Mouse (Mus musculus) stomach, embryonic 15.5 days (tissue): ENCODE data around the gene Znfx1. TPM values are rescaled to one million over a fixed set of nuclear protein-coding genes. Genes with fewer than 3 reads are reported as not detected.

Experiments
- ATAC-seq: fragments of 200-750 bp; cut with Nextera tagmentation; 2 replicates; pipeline ENCODE4 v1.8.0; 2017; ENCODE audit warnings: low read depth, moderate number of reproducible peaks, moderate TSS enrichment; ENCODE audit not compliant: insufficient read depth, low FRiP score
- H3K27ac ChIP-seq: fragments of 300-500 bp; sonication (generic); 2 replicates; pipeline ENCODE4 v1.5.1; 2015; ENCODE audit warnings: mild to moderate bottlenecking, inconsistent platforms
- H3K27me3 ChIP-seq: fragments of 300-500 bp; sonication (generic); replicated peaks from 2 replicates; pipeline ENCODE4 v1.6.1; 2015; ENCODE audit warnings: inconsistent platforms
- H3K36me3 ChIP-seq: fragments of 300-500 bp; sonication (generic); 2 replicates; pipeline ENCODE4 v1.6.1; 2015; ENCODE audit warnings: inconsistent platforms
- H3K4me1 ChIP-seq: fragments of 300-500 bp; sonication (generic); 2 replicates; pipeline ENCODE4 v1.6.1; 2015; ENCODE audit warnings: inconsistent platforms
- H3K4me2 ChIP-seq: fragments of 300-500 bp; sonication (generic); 2 replicates; pipeline ENCODE4 v1.6.1; 2015; ENCODE audit warnings: mild to moderate bottlenecking, inconsistent platforms
- H3K4me3 ChIP-seq: fragments of 300-500 bp; sonication (generic); replicated peaks from 2 replicates; pipeline ENCODE4 v1.5.1; 2015; ENCODE audit warnings: inconsistent platforms
- H3K9ac ChIP-seq: fragments of 300-500 bp; sonication (generic); 2 replicates; pipeline ENCODE4 v1.6.1; 2015; ENCODE audit warnings: inconsistent platforms
- H3K9me3 ChIP-seq: fragments of 300-500 bp; sonication (generic); 2 replicates; pipeline ENCODE4 v1.6.1; 2016; ENCODE audit warnings: inconsistent platforms
- WGBS: fragments of 180-500 bp; shearing (Covaris S2); methylation state at CpG from one replicate; pipeline ENCODE4 v1.1.7; 2015; 5-methylcytosine and 5-hydroxymethylcytosine counted together
- polyA plus RNA-seq: library from polyadenylated mRNA; unstranded; fragments of >200 nt; fragmentation: Nextera tagmentation; extraction: Ambion mirVana; gene quantifications from 2 replicates; pipeline ENCODE4 v1.2.1, GENCODE M21; 2015

Znfx1 gene
- polyA plus RNA-seq, 1 experiment from 2014 or later = 7.9 TPM

DNA sequence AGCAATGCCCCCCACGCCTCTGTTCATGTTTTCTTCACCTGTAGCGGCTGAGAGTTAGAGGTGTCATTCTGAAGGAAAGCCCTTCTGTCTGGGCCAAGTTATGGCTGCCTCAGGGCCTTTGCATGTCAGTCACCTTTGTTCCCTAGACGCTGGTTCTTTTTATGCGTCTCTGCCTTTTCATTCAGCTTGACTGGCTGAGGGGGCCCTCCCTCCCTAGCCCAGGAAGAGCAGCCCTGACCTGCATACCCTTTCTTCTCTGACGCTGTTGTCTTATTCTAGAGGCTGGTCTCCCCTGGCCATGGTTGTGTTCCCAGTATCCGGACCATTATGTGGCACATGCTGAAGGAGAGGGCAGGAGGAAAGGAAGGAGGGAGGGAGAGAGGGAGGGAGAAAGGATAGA, 18.3 kb upstream of the Znfx1 start:
- no peak overlapping the region for H3K27ac ChIP-seq
- WGBS = 60% methylated on average over 6 of the region's 6 CpGs
- no peaks in the 10 kb centered on the region for H3K27me3 ChIP-seq
- peaks cover 16% of the 10 kb centered on the region; the same call in 1 of the 2 replicates for H3K4me1 ChIP-seq
- no peak overlapping the region for H3K4me3 ChIP-seq
- H3K9me3 ChIP-seq = no peaks in the 10 kb centered on the region
- H3K36me3 ChIP-seq = no peaks in the 10 kb centered on the region
- H3K9ac ChIP-seq = no peak overlapping the region
- no peak for ATAC-seq
- no peak overlapping the region for H3K4me2 ChIP-seq

DNA sequence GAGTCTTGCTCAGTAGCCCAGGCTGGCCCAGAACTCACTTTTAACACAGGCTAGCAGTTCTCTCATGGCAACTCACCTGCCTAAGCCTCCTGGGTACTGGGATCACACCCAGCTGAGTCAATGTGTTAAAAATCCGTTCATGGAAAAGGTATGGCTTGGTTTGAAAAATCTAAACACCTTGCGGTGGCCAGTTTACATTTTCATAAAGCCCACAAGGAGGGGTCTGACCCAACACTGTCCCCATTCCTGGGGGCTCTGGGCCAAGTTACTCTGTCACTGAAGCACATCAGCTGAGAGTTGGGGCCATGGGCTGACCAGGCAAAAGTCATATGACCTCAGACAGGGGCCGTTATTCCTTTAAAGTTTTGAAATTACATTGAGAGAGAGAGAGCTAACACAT, 17.6 kb upstream of the Znfx1 start:
- Histone ChIP-seq H3K9me3 (no peaks in the 10 kb centered on the region), H3K27me3 (no peaks in the 10 kb centered on the region), H3K4me1 (peaks cover 16% of the 10 kb centered on the region; the same call in 1 of the 2 replicates), H3K36me3 (no peaks in the 10 kb centered on the region), H3K4me3 (no peak overlapping the region), H3K4me2 (no peak overlapping the region), H3K27ac (no peak overlapping the region), H3K9ac (no peak overlapping the region)
- no peak for ATAC-seq
- WGBS = 60% methylated on average over 3 of the region's 3 CpGs

DNA sequence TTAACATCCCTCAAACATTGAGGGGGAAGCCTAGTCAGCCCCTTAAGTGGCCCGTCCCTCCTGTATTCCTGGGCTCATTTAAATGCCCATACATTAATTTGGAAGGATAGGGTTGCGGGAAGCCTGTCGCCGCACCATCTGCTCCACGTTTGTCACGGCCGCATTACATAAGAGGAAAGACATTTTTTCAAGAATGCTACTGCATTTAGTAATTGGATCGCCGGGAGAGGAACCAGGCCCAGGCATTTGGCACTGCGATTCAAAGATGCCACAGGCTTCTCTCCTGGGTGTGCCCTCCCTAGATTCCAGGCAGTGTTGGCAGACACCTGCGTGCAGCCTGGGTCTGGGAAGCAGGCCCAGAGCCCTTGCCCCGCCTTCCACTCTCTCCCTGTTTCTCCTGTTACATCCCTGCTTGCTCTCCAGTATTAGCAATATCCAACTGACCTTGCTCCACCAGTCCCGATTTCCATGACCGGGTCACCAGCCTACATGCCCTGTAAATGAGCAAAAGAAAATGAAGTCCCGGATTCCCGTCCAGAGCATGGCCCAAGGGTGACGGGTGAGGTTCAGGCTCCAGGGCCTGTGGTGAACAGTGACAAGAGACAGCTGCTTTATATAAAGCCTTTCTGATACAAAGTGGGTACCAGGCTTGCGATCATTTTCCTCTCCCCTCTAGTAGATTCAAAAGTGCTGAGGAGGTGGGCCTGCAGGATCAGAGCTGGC, 16.9 kb upstream of the Znfx1 start:
- H3K36me3 ChIP-seq = no peaks in the 10 kb centered on the region
- no peak for ATAC-seq
- H3K9me3 ChIP-seq = no peaks in the 10 kb centered on the region
- H3K4me1 ChIP-seq = peaks cover 16% of the 10 kb centered on the region; the same call in 1 of the 2 replicates
- 41% methylated on average over 18 of the region's 18 CpGs for WGBS
- H3K27ac ChIP-seq = no peak overlapping the region
- no peak overlapping the region for H3K4me3 ChIP-seq
- no peaks in the 10 kb centered on the region for H3K27me3 ChIP-seq
- H3K4me2 ChIP-seq = no peak overlapping the region
- H3K9ac ChIP-seq = no peak overlapping the region

DNA sequence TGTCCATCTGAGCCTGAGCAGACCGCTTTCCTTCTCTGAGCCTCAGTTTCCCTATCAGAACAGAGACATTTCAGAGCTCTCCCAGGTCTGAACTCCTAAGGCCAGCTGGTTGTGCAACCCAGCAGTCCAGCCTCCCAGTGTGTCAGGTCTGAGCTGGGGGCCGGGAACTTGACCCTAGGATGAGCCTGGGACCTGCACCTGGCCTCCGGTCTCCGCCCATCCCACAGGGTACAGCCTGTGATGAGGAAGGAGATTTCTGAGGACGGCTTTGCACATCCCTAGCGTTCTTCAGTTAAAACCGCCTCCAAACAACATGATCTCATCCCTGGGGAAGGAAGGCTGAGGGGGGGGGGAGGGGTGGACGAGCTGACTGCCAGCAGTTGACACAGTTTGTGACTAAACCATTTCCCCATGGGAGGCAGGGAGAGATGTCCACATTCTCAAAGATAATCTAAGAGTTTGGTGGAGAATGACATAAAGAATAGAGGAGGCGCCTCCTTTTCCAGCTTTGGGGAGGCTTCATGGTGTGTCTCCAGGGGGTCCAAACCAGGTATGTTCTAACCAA, 16.2 kb upstream of the Znfx1 start:
- Histone ChIP-seq H3K4me2 (0 out of 2 replicates have a peak overlapping the region, but pooled peaks have one; percentile 8), H3K4me3 (no peak overlapping the region), H3K27ac (no peak overlapping the region), H3K27me3 (no peaks in the 10 kb centered on the region), H3K9me3 (no peaks in the 10 kb centered on the region), H3K36me3 (no peaks in the 10 kb centered on the region), H3K4me1 (peaks cover 16% of the 10 kb centered on the region; the same call in 1 of the 2 replicates), H3K9ac (no peak overlapping the region)
- WGBS = 44% methylated on average over 9 of the region's 9 CpGs
- ATAC-seq = 0 out of 2 replicates have a peak, but pooled peaks have one; percentile 23

DNA sequence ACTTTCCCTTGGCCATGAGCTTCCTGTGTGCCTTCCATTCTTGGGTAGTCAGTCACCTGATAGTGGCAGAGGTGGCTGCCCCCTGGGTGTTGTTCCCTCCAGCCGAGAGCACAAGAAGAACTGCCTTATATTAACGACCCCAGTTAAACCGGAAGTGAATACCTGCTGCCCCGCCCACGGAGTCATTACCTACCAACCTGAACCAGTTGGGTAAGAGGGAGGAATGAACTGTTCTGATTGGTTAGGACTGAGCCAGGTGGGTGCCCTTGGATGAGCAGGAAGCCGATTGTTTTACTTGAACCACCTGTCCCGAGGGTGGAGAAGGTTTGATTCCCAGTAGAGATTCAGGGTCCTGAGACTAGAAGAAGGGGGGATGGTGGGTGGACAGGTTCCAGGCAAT, 15.7 kb upstream of the Znfx1 start:
- WGBS = 29% methylated on average over 7 of the region's 7 CpGs
- Histone ChIP-seq H3K4me2 (no peak overlapping the region), H3K4me1 (peaks cover 16% of the 10 kb centered on the region; the same call in 1 of the 2 replicates), H3K27ac (no peak overlapping the region), H3K4me3 (no peak overlapping the region), H3K9me3 (no peaks in the 10 kb centered on the region), H3K9ac (no peak overlapping the region), H3K27me3 (no peaks in the 10 kb centered on the region), H3K36me3 (no peaks in the 10 kb centered on the region)
- ATAC-seq = 0 out of 2 replicates have a peak, but pooled peaks have one; percentile 12

DNA sequence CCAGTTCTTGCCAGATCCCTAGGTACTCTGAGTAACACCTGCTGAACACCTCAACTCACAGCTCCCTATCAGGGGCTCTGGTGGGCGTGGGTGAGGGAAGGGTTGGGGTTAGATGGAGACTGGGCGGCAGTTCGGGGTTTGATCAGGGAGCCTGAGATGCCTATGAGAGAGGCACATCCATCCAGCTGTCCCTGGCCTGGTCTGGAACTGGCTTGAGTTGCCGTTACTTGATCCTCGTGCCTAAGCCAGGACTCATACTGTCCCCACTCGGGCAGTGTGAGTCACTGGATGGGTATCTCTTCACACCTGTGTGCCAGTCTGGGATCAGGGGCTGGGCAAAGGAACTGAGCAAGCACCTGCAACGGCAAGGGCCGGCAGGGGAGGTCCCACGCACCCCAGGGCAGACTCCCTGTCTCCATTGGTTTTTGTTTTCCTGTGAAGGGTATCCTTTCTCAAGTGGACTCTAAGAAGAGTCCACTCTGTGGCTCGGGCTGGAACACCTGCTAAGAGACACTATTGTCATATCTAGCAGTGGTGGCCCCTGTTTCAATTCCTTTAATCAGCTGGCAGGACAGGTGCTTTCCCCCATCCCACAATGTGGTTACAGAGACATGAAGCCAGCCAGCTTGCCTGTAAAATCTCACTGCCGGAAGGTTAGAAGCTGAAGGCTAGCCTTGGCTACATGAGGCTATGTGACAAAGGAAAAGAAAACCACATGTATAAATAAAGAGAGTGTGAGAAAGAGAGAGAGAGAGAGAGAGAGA, 14.6 kb upstream of the Znfx1 start:
- Histone ChIP-seq H3K4me1 (peaks cover 17% of the 10 kb centered on the region; the same call in 1 of the 2 replicates), H3K4me2 (no peak overlapping the region), H3K27me3 (no peaks in the 10 kb centered on the region), H3K36me3 (no peaks in the 10 kb centered on the region), H3K4me3 (no peak overlapping the region), H3K9ac (no peak overlapping the region), H3K27ac (no peak overlapping the region), H3K9me3 (no peaks in the 10 kb centered on the region)
- WGBS = 84% methylated on average over 11 of the region's 11 CpGs
- no peak for ATAC-seq

DNA sequence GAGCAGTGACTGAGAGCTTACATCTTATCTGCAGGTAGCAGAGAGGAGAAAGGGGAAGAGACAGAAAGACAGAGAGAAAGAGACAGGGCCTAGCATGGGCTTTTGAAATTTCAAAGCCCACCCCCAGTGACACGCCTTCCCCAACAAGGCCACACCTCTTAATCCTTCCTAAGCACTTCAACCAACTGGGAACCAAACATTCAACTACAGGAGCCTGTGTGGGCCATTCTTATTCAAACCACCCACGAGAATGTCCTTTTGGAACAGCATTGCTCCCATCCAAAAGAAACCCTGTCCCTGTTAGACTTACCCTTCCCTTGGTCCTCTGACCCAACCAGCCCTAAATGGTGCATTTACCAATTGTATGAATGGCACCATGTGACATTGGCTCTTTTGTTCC, 13.9 kb upstream of the Znfx1 start:
- Histone ChIP-seq H3K4me1 (peaks cover 20% of the 10 kb centered on the region; the same call in 1 of the 2 replicates), H3K9ac (no peak overlapping the region), H3K36me3 (no peaks in the 10 kb centered on the region), H3K9me3 (no peaks in the 10 kb centered on the region), H3K27me3 (no peaks in the 10 kb centered on the region), H3K27ac (no peak overlapping the region), H3K4me2 (no peak overlapping the region), H3K4me3 (no peak overlapping the region)
- no peak for ATAC-seq
- WGBS = 73% methylated on average over 2 of the region's 2 CpGs

DNA sequence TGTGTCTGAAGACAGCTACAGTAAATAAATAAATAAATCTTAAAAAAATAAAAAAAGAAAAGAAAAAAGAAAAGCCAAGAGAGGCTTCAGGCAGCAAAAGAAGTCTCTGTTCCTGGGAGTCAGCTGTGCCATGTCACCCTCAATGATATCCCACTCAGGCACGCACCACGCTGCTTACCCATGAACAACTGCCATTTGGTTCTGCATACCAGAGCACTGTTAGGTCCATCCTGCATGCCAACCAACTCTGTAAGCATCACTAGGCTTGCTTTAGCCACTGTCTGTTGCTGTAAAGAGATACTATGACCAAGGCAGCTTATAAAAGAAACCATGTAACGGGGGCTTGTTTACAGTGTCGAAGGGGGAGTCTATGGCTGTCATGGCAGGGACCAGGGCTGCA, 13.5 kb upstream of the Znfx1 start:
- H3K27ac ChIP-seq = no peak overlapping the region
- no peaks in the 10 kb centered on the region for H3K27me3 ChIP-seq
- no peak overlapping the region for H3K4me3 ChIP-seq
- peaks cover 21% of the 10 kb centered on the region; the same call in 1 of the 2 replicates for H3K4me1 ChIP-seq
- WGBS = 90% methylated on average over 4 of the region's 4 CpGs
- H3K9ac ChIP-seq = no peak overlapping the region
- H3K36me3 ChIP-seq = no peaks in the 10 kb centered on the region
- H3K9me3 ChIP-seq = no peaks in the 10 kb centered on the region
- no peak overlapping the region for H3K4me2 ChIP-seq
- no peak for ATAC-seq

DNA sequence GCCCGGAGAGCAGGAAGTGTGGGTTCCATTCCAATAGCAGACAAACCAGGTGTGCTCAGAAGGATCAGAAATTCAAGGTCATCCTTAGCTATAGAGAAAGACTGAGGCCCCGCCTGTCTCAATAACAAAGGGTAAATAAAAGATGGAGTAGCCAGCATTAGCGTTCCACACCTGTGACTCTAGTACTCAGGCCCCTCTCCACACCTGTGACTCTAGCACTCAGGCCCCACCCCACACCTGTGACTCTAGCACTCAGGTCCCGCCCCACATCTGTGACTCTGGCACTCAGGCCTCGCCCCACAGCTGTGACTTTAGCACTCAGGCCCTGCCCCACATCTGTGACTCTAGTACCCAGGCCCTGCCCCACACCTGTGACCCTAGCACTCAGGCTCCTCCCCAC, 11.8 kb upstream of the Znfx1 start:
- ATAC-seq = no peak
- Histone ChIP-seq H3K27me3 (no peaks in the 10 kb centered on the region), H3K9ac (no peak overlapping the region), H3K4me2 (no peak overlapping the region), H3K4me1 (peaks cover 20% of the 10 kb centered on the region; the same call in 1 of the 2 replicates), H3K27ac (no peak overlapping the region), H3K36me3 (no peaks in the 10 kb centered on the region), H3K9me3 (no peaks in the 10 kb centered on the region), H3K4me3 (no peak overlapping the region)
- WGBS = 87% methylated on average over 5 of the region's 5 CpGs

DNA sequence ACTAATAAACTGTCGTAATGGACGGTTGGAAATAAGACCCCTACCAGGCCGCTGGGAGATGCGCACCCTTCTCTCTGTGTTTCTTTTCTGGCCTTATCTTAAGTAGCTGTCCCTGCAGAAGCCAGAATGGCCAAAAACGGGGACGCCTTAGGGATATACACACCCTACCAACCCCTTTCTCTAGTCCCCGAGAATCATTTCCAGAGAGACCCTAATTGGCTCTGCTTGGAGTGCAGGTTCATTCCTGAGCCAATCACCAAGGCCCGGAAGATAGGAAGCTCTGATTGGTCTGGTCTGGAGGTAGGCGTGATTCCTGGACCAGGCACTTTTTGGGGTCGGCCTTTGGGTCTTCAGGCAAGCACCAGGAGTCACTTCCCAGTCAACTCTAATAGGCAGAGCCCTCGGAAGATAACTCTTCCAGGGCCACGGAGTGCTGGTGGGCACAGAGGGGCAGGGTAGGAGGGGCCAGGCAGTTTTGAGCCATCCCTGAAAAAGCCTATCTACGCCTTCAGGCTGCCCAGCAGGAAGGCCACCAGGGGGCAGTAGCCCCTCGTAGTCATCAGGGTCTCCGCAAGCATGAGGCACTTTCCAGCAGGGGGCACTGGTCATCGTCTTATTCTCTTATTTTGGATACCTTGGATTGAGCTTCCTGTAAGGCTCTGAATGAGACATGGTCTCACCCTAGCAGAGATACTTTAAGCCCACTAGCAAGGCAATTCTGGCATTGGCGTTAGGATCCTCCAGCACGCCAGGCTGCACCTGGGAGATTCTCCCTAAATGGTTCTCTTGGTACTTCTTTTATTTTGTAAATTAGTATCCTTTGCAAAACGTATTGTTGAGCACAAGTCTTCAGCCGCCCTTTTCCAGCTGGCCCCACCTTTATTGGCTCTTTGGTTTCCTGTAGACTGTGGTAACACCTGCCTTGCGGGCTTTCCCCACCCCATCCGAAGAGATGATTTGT, 9.1 kb upstream of the Znfx1 start:
- peak overlapping the region; percentile 75 for H3K4me2 ChIP-seq
- no peaks in the 10 kb centered on the region for H3K27me3 ChIP-seq
- peak overlapping the region; percentile 19; the same call in 1 of the 2 replicates for H3K9ac ChIP-seq
- H3K4me3 ChIP-seq = peak overlapping the region; percentile 53
- H3K36me3 ChIP-seq = no peaks in the 10 kb centered on the region
- 7% methylated on average over 22 of the region's 22 CpGs for WGBS
- peak overlapping the region; percentile 71 for H3K27ac ChIP-seq
- peaks cover 9% of the 10 kb centered on the region; the same call in 1 of the 2 replicates for H3K4me1 ChIP-seq
- peak; percentile 95 for ATAC-seq
- H3K9me3 ChIP-seq = no peaks in the 10 kb centered on the region

DNA sequence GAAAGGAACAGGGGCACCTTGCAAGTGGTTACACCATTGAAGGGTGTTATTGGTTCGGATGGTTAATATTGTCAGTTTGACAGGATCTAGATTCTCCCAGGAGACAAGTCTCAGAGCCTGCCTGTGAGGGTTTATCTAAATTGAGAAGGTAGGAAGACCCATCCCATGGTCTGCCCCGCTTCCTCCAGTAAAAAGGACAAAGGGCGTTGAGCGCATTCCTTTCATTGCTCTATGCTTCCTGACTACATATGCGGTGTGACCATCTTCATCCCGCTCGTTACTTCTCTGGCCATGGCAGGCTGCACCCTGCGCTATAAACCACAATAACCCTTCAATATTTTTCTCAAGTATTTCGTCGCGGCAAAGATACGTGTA, 8.4 kb upstream of the Znfx1 start:
- WGBS = 16% methylated on average over 12 of the region's 12 CpGs
- H3K27ac ChIP-seq = peak overlapping the region; percentile 71
- ATAC-seq = no peak
- H3K9me3 ChIP-seq = no peaks in the 10 kb centered on the region
- H3K27me3 ChIP-seq = no peaks in the 10 kb centered on the region
- no peaks in the 10 kb centered on the region for H3K36me3 ChIP-seq
- peak overlapping the region; percentile 19; the same call in 1 of the 2 replicates for H3K9ac ChIP-seq
- H3K4me3 ChIP-seq = peak overlapping the region; percentile 53
- peaks cover 9% of the 10 kb centered on the region; the same call in 1 of the 2 replicates for H3K4me1 ChIP-seq
- peak overlapping the region; percentile 75 for H3K4me2 ChIP-seq
